In the genomic region with DNA sequence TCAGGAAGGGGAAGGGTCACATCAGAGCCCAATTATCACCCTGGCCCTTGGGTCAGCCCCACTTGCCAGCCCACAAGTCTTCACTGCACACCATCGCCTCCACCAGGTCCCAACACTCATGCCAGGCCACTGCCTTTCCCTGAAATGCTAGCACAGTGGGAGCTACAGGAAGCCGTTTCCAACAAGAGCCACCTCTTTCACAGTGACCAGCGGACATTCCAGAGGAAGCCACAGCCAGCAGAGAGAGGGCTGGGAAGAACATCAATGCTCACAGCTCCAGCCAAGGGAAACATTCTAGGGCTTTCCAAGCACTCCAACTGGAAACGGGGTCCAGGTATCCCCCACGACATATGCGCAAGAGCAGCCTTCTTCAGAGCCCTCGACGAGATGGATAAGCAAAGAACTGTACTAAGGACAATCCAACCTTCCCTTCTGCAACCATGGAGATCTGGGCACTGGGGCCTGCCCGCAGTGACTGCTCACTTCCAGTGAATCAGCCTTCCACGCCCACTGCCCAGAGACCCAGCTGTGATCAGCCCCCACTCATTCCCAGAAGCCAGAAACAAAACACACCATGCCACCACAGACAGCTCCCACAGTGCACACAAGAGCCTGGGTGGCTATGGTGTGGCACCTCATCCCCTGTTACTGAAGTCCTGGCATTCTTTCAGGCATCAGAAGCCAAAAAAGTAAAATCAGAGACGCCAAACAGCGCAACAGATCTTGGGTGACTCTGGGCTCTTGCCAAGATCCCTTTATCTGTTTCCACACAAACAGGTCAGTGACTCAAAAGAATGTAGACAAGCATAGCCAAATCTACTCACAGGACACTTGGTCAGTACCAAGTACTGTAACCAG, we compare ENCODE assay signal across 8 mouse cellular contexts. TPM values are rescaled to one million over a fixed set of nuclear protein-coding genes. Genes with fewer than 3 reads are reported as not detected.
DNase-seq lines count a peak whose midpoint lies in the region; ATAC-seq and TF ChIP-seq lines count a peak whose summit lies in the region.

No protein-coding gene starts in this region.

- no peaks in the 10 kb centered on the region; the same call in 1 of the 2 replicates for H3K9me3 ChIP-seq in forebrain, embryonic 10.5 days
- H3K9me3 ChIP-seq in forebrain, embryonic 11.5 days (ENCODE audit: control insufficient read depth, low read length), result no peaks in the 10 kb centered on the region
- H3K9me3 ChIP-seq in hindbrain, embryonic 15.5 days, result no peaks in the 10 kb centered on the region
- no peaks in the 10 kb centered on the region for H3K9me3 ChIP-seq in lung, embryonic 14.5 days (ENCODE audit: low read depth, low read length)

- TF ChIP-seq POLR2A in embryonic fibroblast, embryonic 13.5 days (IDR thresholded peaks at IDR 0.05; ENCODE audit: low read depth, low read length), result no peak

- 0 out of 2 replicates have a peak overlapping the region, but pooled peaks have one; percentile 1 for H3K4me3 ChIP-seq in forebrain, embryonic 10.5 days
- no peak overlapping the region for H3K4me3 ChIP-seq in forebrain, embryonic 11.5 days (ENCODE audit: low read depth, low read length)
- no peak overlapping the region for H3K4me3 ChIP-seq in embryonic fibroblast, embryonic 13.5 days (ENCODE audit: insufficient read depth, low read length)
- H3K4me3 ChIP-seq in hindbrain, embryonic 15.5 days, result no peak overlapping the region
- no peak overlapping the region for H3K4me3 ChIP-seq in lung, embryonic 14.5 days (ENCODE audit: low read depth, low read length)

- H3K4me1 ChIP-seq in forebrain, embryonic 10.5 days, result peaks cover 96% of the 10 kb centered on the region
- peaks cover 60% of the 10 kb centered on the region for H3K4me1 ChIP-seq in forebrain, embryonic 11.5 days (replicated peaks; ENCODE audit: control insufficient read depth, insufficient read depth, low read length)
- H3K4me1 ChIP-seq in embryonic fibroblast, embryonic 13.5 days (ENCODE audit: control insufficient read depth, insufficient read depth, low read length), result peaks cover 28% of the 10 kb centered on the region
- H3K4me1 ChIP-seq in hindbrain, embryonic 15.5 days (replicated peaks), result peaks cover 96% of the 10 kb centered on the region
- H3K4me1 ChIP-seq in lung, embryonic 14.5 days (ENCODE audit: insufficient read depth), result peaks cover 50% of the 10 kb centered on the region

- H3K4me2 ChIP-seq in forebrain, embryonic 11.5 days (ENCODE audit: low read depth, low read length, severe bottlenecking), result no peak overlapping the region
- peak overlapping the region; percentile 31 for H3K4me2 ChIP-seq in hindbrain, embryonic 15.5 days
- H3K4me2 ChIP-seq in lung, embryonic 14.5 days, result peak overlapping the region; percentile 2

- TF ChIP-seq CTCF in embryonic fibroblast, embryonic 13.5 days (IDR thresholded peaks at IDR 0.05; ENCODE audit: borderline replicate concordance, insufficient read depth, low read length), result no peak
- TF ChIP-seq CTCF in lung, embryonic 14.5 days (IDR thresholded peaks at IDR 0.05; ENCODE audit: low read depth), result no peak

- peaks cover 39% of the 10 kb centered on the region for H3K36me3 ChIP-seq in forebrain, embryonic 10.5 days (replicated peaks)
- no peaks in the 10 kb centered on the region; the same call in 1 of the 2 replicates for H3K36me3 ChIP-seq in forebrain, embryonic 11.5 days (ENCODE audit: control insufficient read depth, insufficient read depth, low read length)
- no peaks in the 10 kb centered on the region for H3K36me3 ChIP-seq in hindbrain, embryonic 15.5 days
- H3K36me3 ChIP-seq in lung, embryonic 14.5 days (ENCODE audit: insufficient read depth), result peaks cover 22% of the 10 kb centered on the region

- 77% methylated on average over 12 of the region's 12 CpGs for WGBS in forebrain, embryonic 10.5 days
- WGBS in forebrain, embryonic 11.5 days, result 81% methylated on average over 12 of the region's 12 CpGs
- 46% methylated on average over 12 of the region's 12 CpGs for whole genome bisulfite sequencing in hindbrain, embryonic 15.5 days
- 46% methylated on average over 12 of the region's 12 CpGs for WGBS in lung, embryonic 14.5 days

- ATAC-seq in forebrain, embryonic 11.5 days (replicated peaks; ENCODE audit: low FRiP score), result no peak
- no peak for ATAC-seq in hindbrain, embryonic 15.5 days (ENCODE audit: low FRiP score, low read depth)
- ATAC-seq in lung, embryonic 14.5 days (ENCODE audit: insufficient read depth), result peak; percentile 25; the same call in 1 of the 2 replicates

- H3K27me3 ChIP-seq in forebrain, embryonic 10.5 days (ENCODE audit: poor library complexity, severe bottlenecking), result no peaks in the 10 kb centered on the region
- no peaks in the 10 kb centered on the region for H3K27me3 ChIP-seq in forebrain, embryonic 11.5 days (ENCODE audit: control insufficient read depth, insufficient read depth, low read length)
- H3K27me3 ChIP-seq in hindbrain, embryonic 15.5 days, result no peaks in the 10 kb centered on the region
- no peaks in the 10 kb centered on the region for H3K27me3 ChIP-seq in lung, embryonic 14.5 days (ENCODE audit: insufficient read depth, low read length)

- H3K9ac ChIP-seq in forebrain, embryonic 11.5 days (ENCODE audit: low read length), result no peak overlapping the region
- no peak overlapping the region; the same call in 1 of the 2 replicates for H3K9ac ChIP-seq in hindbrain, embryonic 15.5 days
- H3K9ac ChIP-seq in lung, embryonic 14.5 days, result peak overlapping the region; percentile 9; the same call in 1 of the 2 replicates

- DNase-seq in forebrain, embryonic 10.5 days (ENCODE audit: extremely low spot score, low spot score), result no peak
- DNase-seq in forebrain, embryonic 11.5 days (ENCODE audit: low spot score), result no peak
- DNase-seq in 3134 (ENCODE audit: extremely low read depth, insufficient read length, low spot score), result peak; percentile 72
- DNase-seq in lung, embryonic 14.5 days, result peak; percentile 57
- no peak for DNase-seq in spleen, adult 12 weeks (ENCODE audit: low spot score)
- DNase-seq in c-Kit-positive CD71-positive TER-119-positive erythroid progenitor cells, embryonic 14.5 days (ENCODE audit: low spot score), result no peak

- H3K27ac ChIP-seq in forebrain, embryonic 10.5 days, result 0 out of 2 replicates have a peak overlapping the region, but pooled peaks have one; percentile 27
- no peak overlapping the region for H3K27ac ChIP-seq in forebrain, embryonic 11.5 days (ENCODE audit: low read depth, low read length)
- H3K27ac ChIP-seq in embryonic fibroblast, embryonic 13.5 days (ENCODE audit: insufficient read depth, low read length), result peak overlapping the region; percentile 47
- peak overlapping the region; percentile 54 for H3K27ac ChIP-seq in hindbrain, embryonic 15.5 days (replicated peaks)
- H3K27ac ChIP-seq in lung, embryonic 14.5 days (ENCODE audit: low read depth), result peak overlapping the region; percentile 27; the same call in 1 of the 2 replicates

RNA-seq across cellular contexts. Expression of a gene that starts 6.4 kb away (rescaled TPM):
- polyA plus RNA-seq in forebrain, embryonic 10.5 days (2016; fragmentation: Nextera tagmentation; extraction: Ambion mirVana), result 8.6 and 9.7 TPM in 2 replicates
- polyA plus RNA-seq in forebrain, embryonic 11.5 days (2014; fragmentation: Nextera tagmentation; extraction: Ambion mirVana), result 14.1 and 14.7 TPM in 2 replicates
- 88.4 and 106 TPM in 2 replicates for polyA plus RNA-seq in embryonic fibroblast, embryonic 13.5 days (2011; ENCODE audit: insufficient read length, low read depth, missing spikeins)
- polyA plus RNA-seq in hindbrain, embryonic 15.5 days (2015; fragmentation: Nextera tagmentation; extraction: Ambion mirVana), result 11.3 and 11.9 TPM in 2 replicates
- 23.7 and 25.8 TPM in 2 replicates for polyA plus RNA-seq in lung, embryonic 14.5 days (2014; fragmentation: Nextera tagmentation; extraction: Ambion mirVana)

RNA-seq across cellular contexts. Expression of a gene that starts 33.6 kb away (rescaled TPM):
- polyA plus RNA-seq in forebrain, embryonic 10.5 days (2016; fragmentation: Nextera tagmentation; extraction: Ambion mirVana), result 108 and 110 TPM in 2 replicates
- polyA plus RNA-seq in forebrain, embryonic 11.5 days (2014; fragmentation: Nextera tagmentation; extraction: Ambion mirVana), result 105 and 107 TPM in 2 replicates
- polyA plus RNA-seq in embryonic fibroblast, embryonic 13.5 days (2011; ENCODE audit: insufficient read length, low read depth, missing spikeins), result 19.8 and 21.1 TPM in 2 replicates
- 73.8 and 75.7 TPM in 2 replicates for polyA plus RNA-seq in hindbrain, embryonic 15.5 days (2015; fragmentation: Nextera tagmentation; extraction: Ambion mirVana)
- 81.2 and 83.9 TPM in 2 replicates for polyA plus RNA-seq in lung, embryonic 14.5 days (2014; fragmentation: Nextera tagmentation; extraction: Ambion mirVana)

Comparison
In these comparisons a context has a peak if more than half of its experiments do, and no peak if none do; other contexts are left out.
1. DNase-seq: peak in 3134 (single experiment) and lung, embryonic 14.5 days (single experiment); none in forebrain, embryonic 10.5 days (single experiment), forebrain, embryonic 11.5 days (single experiment), spleen, adult 12 weeks (single experiment) and c-Kit-positive CD71-positive TER-119-positive erythroid progenitor cells, embryonic 14.5 days (single experiment).